Mouse (Mus musculus) bone marrow macrophage, adult 2 months (primary cell): ENCODE data around the gene Meis1.

Experiments
- CTCF ChIP-seq: IDR thresholded peaks from 2 replicates; pipeline ENCODE4 v1.5.1; 2012; ENCODE audit warnings: low read depth, mild to moderate bottlenecking, low read length, moderate library complexity
- POLR2A ChIP-seq: IDR thresholded peaks from 2 replicates; pipeline ENCODE4 v1.6.1; 2012; ENCODE audit warnings: mild to moderate bottlenecking, low read depth, low read length, borderline replicate concordance

- TF ChIP-seq CTCF (no peak), POLR2A (no peak)
These were observed 8.1 kb upstream of the Meis1 start for GRCm38 (mm10) chr11:19026581-19027561.
